ENCODE assay signal across 8 mouse cellular contexts in the genomic region with DNA sequence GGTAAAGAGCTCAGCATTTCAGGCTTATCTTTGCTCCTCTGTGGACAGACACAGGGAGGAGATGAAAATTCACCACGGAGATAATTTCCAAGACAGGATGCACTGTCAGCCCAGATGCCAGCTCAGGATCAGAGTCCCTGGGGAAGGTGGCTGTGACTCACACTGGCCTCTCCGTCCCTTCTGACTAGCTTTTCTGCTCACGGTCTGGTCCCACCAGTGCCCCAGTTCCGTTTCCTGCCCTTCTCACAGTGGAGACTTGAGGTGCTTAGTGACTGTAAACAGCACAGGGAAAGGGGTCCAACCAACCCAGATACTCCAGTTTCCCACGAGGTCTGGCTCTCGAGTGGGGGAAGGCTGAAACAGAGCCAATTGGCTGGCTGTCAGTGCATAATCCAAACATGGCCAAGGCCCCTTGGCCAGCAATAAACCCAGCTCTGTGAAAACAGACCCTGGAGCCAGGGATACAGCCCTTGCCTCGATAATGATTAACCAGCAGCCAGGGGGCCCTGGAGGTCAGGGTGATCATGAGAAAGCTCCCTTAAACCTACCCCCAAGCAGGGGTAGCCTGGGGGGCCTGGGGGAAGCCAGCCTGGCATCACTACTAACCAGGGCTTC.
DNase-seq lines count a peak whose midpoint lies in the region; ATAC-seq lines count a peak whose summit lies in the region.

No protein-coding gene starts in this region.

- no peak overlapping the region for H3K4me3 ChIP-seq in hindbrain, embryonic 15.5 days
- no peak overlapping the region for H3K4me3 ChIP-seq in hindbrain, embryonic 14.5 days (replicated peaks; ENCODE audit: low read length)
- H3K4me3 ChIP-seq in kidney, embryonic 14.5 days (ENCODE audit: low read length) = no peak overlapping the region
- no peak overlapping the region for H3K4me3 ChIP-seq in lung, embryonic 15.5 days
- H3K4me3 ChIP-seq in forebrain, embryonic 10.5 days = no peak overlapping the region

- no peaks in the 10 kb centered on the region for H3K9me3 ChIP-seq in hindbrain, embryonic 15.5 days
- H3K9me3 ChIP-seq in hindbrain, embryonic 14.5 days (ENCODE audit: control insufficient read depth, low read length) = no peaks in the 10 kb centered on the region
- no peaks in the 10 kb centered on the region for H3K9me3 ChIP-seq in kidney, embryonic 14.5 days (ENCODE audit: control insufficient read depth, low read length)
- no peaks in the 10 kb centered on the region for H3K9me3 ChIP-seq in lung, embryonic 15.5 days
- no peaks in the 10 kb centered on the region for H3K9me3 ChIP-seq in forebrain, embryonic 10.5 days

- H3K27ac ChIP-seq in hindbrain, embryonic 15.5 days (replicated peaks) = no peak overlapping the region
- no peak overlapping the region for H3K27ac ChIP-seq in hindbrain, embryonic 14.5 days
- peak overlapping the region; percentile 75 for H3K27ac ChIP-seq in kidney, embryonic 14.5 days (ENCODE audit: low read depth, low read length)
- H3K27ac ChIP-seq in lung, embryonic 15.5 days = peak overlapping the region; percentile 70
- H3K27ac ChIP-seq in forebrain, embryonic 10.5 days = no peak overlapping the region

- peaks cover 13% of the 10 kb centered on the region for H3K4me1 ChIP-seq in hindbrain, embryonic 15.5 days (replicated peaks)
- H3K4me1 ChIP-seq in hindbrain, embryonic 14.5 days (replicated peaks; ENCODE audit: control insufficient read depth, insufficient read depth, low read length) = no peaks in the 10 kb centered on the region
- peaks cover 15% of the 10 kb centered on the region for H3K4me1 ChIP-seq in kidney, embryonic 14.5 days (ENCODE audit: control insufficient read depth, insufficient read depth, low read length)
- H3K4me1 ChIP-seq in lung, embryonic 15.5 days = peaks cover 15% of the 10 kb centered on the region
- peaks cover 10% of the 10 kb centered on the region for H3K4me1 ChIP-seq in forebrain, embryonic 10.5 days

- H3K36me3 ChIP-seq in hindbrain, embryonic 15.5 days = no peaks in the 10 kb centered on the region
- H3K36me3 ChIP-seq in hindbrain, embryonic 14.5 days (replicated peaks; ENCODE audit: control insufficient read depth, insufficient read depth) = no peaks in the 10 kb centered on the region
- H3K36me3 ChIP-seq in kidney, embryonic 14.5 days (ENCODE audit: control insufficient read depth, insufficient read depth, low read length) = no peaks in the 10 kb centered on the region
- no peaks in the 10 kb centered on the region for H3K36me3 ChIP-seq in lung, embryonic 15.5 days
- H3K36me3 ChIP-seq in forebrain, embryonic 10.5 days (replicated peaks) = no peaks in the 10 kb centered on the region

- 37% methylated on average over 7 of the region's 7 CpGs for WGBS in hindbrain, embryonic 15.5 days
- WGBS in hindbrain, embryonic 14.5 days = 29% methylated on average over 7 of the region's 7 CpGs
- WGBS in kidney, embryonic 14.5 days = 19% methylated on average over 7 of the region's 7 CpGs
- 14% methylated on average over 7 of the region's 7 CpGs for WGBS in lung, embryonic 15.5 days
- 73% methylated on average over 7 of the region's 7 CpGs for WGBS in forebrain, embryonic 10.5 days

- no peak for DNase-seq in hindbrain, embryonic 14.5 days (ENCODE audit: low spot score)
- peak; percentile 41 for DNase-seq in c-Kit-negative CD71-positive TER-119-positive erythroid progenitor cells, embryonic 14.5 days (ENCODE audit: low read depth, low spot score)
- DNase-seq in natural killer cell, adult 2 months (ENCODE audit: low spot score in 2 of 2) = no peak
- DNase-seq in forebrain, embryonic 10.5 days (ENCODE audit: extremely low spot score, low spot score) = no peak
- no peak for DNase-seq in cerebellum, adult 9-10 months

- ATAC-seq in hindbrain, embryonic 15.5 days (ENCODE audit: low FRiP score, low read depth) = 0 out of 2 replicates have a peak, but pooled peaks have one; percentile 38
- ATAC-seq in hindbrain, embryonic 14.5 days (ENCODE audit: low FRiP score) = no peak
- peak; percentile 45; the same call in 1 of the 2 replicates for ATAC-seq in kidney, embryonic 14.5 days (ENCODE audit: low FRiP score, low TSS enrichment)
- peak; percentile 67 for ATAC-seq in lung, embryonic 15.5 days (ENCODE audit: borderline replicate concordance, extremely low read depth, low FRiP score, low TSS enrichment)

- H3K4me2 ChIP-seq in hindbrain, embryonic 15.5 days = no peak overlapping the region
- H3K4me2 ChIP-seq in hindbrain, embryonic 14.5 days (replicated peaks) = no peak overlapping the region
- H3K4me2 ChIP-seq in kidney, embryonic 14.5 days (replicated peaks; ENCODE audit: low read depth, low read length) = no peak overlapping the region
- no peak overlapping the region for H3K4me2 ChIP-seq in lung, embryonic 15.5 days

- H3K9ac ChIP-seq in hindbrain, embryonic 15.5 days = no peak overlapping the region
- no peak overlapping the region for H3K9ac ChIP-seq in hindbrain, embryonic 14.5 days
- H3K9ac ChIP-seq in kidney, embryonic 14.5 days (ENCODE audit: low read depth, low read length) = no peak overlapping the region
- no peak overlapping the region for H3K9ac ChIP-seq in lung, embryonic 15.5 days

- H3K27me3 ChIP-seq in hindbrain, embryonic 15.5 days = no peaks in the 10 kb centered on the region
- H3K27me3 ChIP-seq in hindbrain, embryonic 14.5 days (ENCODE audit: control insufficient read depth, insufficient read depth, low read length) = no peaks in the 10 kb centered on the region
- no peaks in the 10 kb centered on the region for H3K27me3 ChIP-seq in kidney, embryonic 14.5 days (ENCODE audit: control insufficient read depth, insufficient read depth, low read length)
- H3K27me3 ChIP-seq in lung, embryonic 15.5 days = no peaks in the 10 kb centered on the region
- H3K27me3 ChIP-seq in forebrain, embryonic 10.5 days (ENCODE audit: poor library complexity, severe bottlenecking) = no peaks in the 10 kb centered on the region; the same call in 1 of the 2 replicates

Comparison
In these comparisons a context has a peak if more than half of its experiments do, and no peak if none do; other contexts are left out.
1. H3K27ac ChIP-seq: peak in kidney, embryonic 14.5 days (single experiment) and lung, embryonic 15.5 days (single experiment); none in hindbrain, embryonic 15.5 days (single experiment), hindbrain, embryonic 14.5 days (single experiment) and forebrain, embryonic 10.5 days (single experiment).